Mouse (Mus musculus) intestine, postnatal 0 days (tissue): ENCODE measurements around the gene Aar2. TPM values are rescaled to one million over a fixed set of nuclear protein-coding genes. Genes with fewer than 3 reads are reported as not detected.

Source experiments
- ATAC-seq: fragments of 200-750 bp; cut with Nextera tagmentation; 2 replicates; pipeline ENCODE4 v1.8.0; 2017; ENCODE audit warnings: mild to moderate bottlenecking, moderate TSS enrichment, moderate library complexity
- H3K27ac ChIP-seq: fragments of 300-500 bp; sonication (generic); 2 replicates; pipeline ENCODE4 v1.5.1; 2014; ENCODE audit warnings: mild to moderate bottlenecking, low read depth, low read length, moderate library complexity
- H3K27me3 ChIP-seq: fragments of 300-500 bp; sonication (generic); replicated peaks from 2 replicates; pipeline ENCODE4 v1.6.1; 2014; ENCODE audit warnings: low read length, mixed read lengths; ENCODE audit not compliant: control insufficient read depth, insufficient read depth
- H3K36me3 ChIP-seq: fragments of 300-500 bp; sonication (generic); 2 replicates; pipeline ENCODE4 v1.6.1; 2014; ENCODE audit warnings: mild to moderate bottlenecking, moderate library complexity; ENCODE audit not compliant: control insufficient read depth, insufficient read depth
- H3K4me1 ChIP-seq: fragments of 300-500 bp; sonication (generic); replicated peaks from 2 replicates; pipeline ENCODE4 v1.6.1; 2014; ENCODE audit warnings: antibody characterized with exemption, low read length, mixed read lengths; ENCODE audit not compliant: control insufficient read depth, insufficient read depth
- H3K4me2 ChIP-seq: fragments of 300-500 bp; sonication (generic); replicated peaks from 2 replicates; pipeline ENCODE4 v1.6.1; 2014; ENCODE audit warnings: low read depth, mild to moderate bottlenecking, moderate library complexity
- H3K4me3 ChIP-seq: fragments of 300-500 bp; sonication (generic); 2 replicates; pipeline ENCODE4 v1.5.1; 2014; ENCODE audit warnings: low read depth, low read length
- H3K9ac ChIP-seq: fragments of 300-500 bp; sonication (generic); 2 replicates; pipeline ENCODE4 v1.6.1; 2014; ENCODE audit warnings: mild to moderate bottlenecking, low read depth, low read length
- H3K9me3 ChIP-seq: fragments of 300-500 bp; sonication (generic); 2 replicates; pipeline ENCODE4 v1.6.1; 2016; ENCODE audit warnings: mixed run types; ENCODE audit not compliant: control insufficient read depth
- CTCF ChIP-seq: sonication (generic); IDR thresholded peaks from 2 replicates; pipeline ENCODE4 v1.5.1; 2016; ENCODE audit warnings: low read depth, mild to moderate bottlenecking, control low read depth, antibody characterized with exemption, moderate library complexity
- WGBS: fragments of 180-500 bp; shearing (Covaris S2); extraction: QIAGEN DNeasy Blood & Tissue Kit; methylation state at CpG from one replicate; pipeline ENCODE4 v1.1.7; 2014; 5-methylcytosine and 5-hydroxymethylcytosine counted together
- polyA plus RNA-seq: library from polyadenylated mRNA; unstranded; fragments of >200 nt; fragmentation: Nextera tagmentation; extraction: Ambion mirVana; gene quantifications from 2 replicates; pipeline ENCODE4 v1.2.1, GENCODE M21; 2015

The Aar2 gene
- polyA plus RNA-seq, 1 experiment from 2014 or later: 25.4 TPM

GRCm38 (mm10) chr2:156584797-156585471 is 37.5 kb downstream of the Aar2 start:
- Histone ChIP-seq H3K27ac (no peak overlapping the region), H3K4me1 (no peaks in the 10 kb centered on the region), H3K9me3 (no peaks in the 10 kb centered on the region), H3K9ac (no peak overlapping the region), H3K36me3 (no peaks in the 10 kb centered on the region), H3K4me3 (no peak overlapping the region), H3K4me2 (no peak overlapping the region), H3K27me3 (no peaks in the 10 kb centered on the region)
- ATAC-seq: no peak
- WGBS: 56% methylated on average over 14 of the region's 14 CpGs
- no peak for TF ChIP-seq CTCF

- Histone ChIP-seq H3K27ac (no peak overlapping the region), H3K4me2 (no peak overlapping the region), H3K4me1 (no peaks in the 10 kb centered on the region), H3K9me3 (no peaks in the 10 kb centered on the region), H3K9ac (no peak overlapping the region), H3K4me3 (no peak overlapping the region), H3K27me3 (no peaks in the 10 kb centered on the region), H3K36me3 (no peaks in the 10 kb centered on the region)
- TF ChIP-seq CTCF: no peak
- no peak for ATAC-seq
- WGBS: 87% methylated on average over 9 of the region's 9 CpGs
Observed at GRCm38 (mm10) chr2:156589481-156589880, 42.1 kb downstream of the Aar2 start.

- Histone ChIP-seq H3K4me3 (no peak overlapping the region), H3K9ac (no peak overlapping the region), H3K36me3 (no peaks in the 10 kb centered on the region), H3K4me1 (no peaks in the 10 kb centered on the region), H3K9me3 (no peaks in the 10 kb centered on the region), H3K27me3 (no peaks in the 10 kb centered on the region), H3K4me2 (no peak overlapping the region), H3K27ac (no peak overlapping the region)
- 67% methylated on average over 15 of the region's 15 CpGs for WGBS
- TF ChIP-seq CTCF: no peak
- no peak for ATAC-seq
Observed at GRCm38 (mm10) chr2:156594987-156595490, 47.7 kb downstream of the Aar2 start.

- no peak overlapping the region for H3K9ac ChIP-seq
- no peaks in the 10 kb centered on the region for H3K36me3 ChIP-seq
- no peaks in the 10 kb centered on the region for H3K9me3 ChIP-seq
- H3K27me3 ChIP-seq: no peaks in the 10 kb centered on the region
- no peak overlapping the region for H3K4me2 ChIP-seq
- ATAC-seq: no peak
- no peaks in the 10 kb centered on the region for H3K4me1 ChIP-seq
- 84% methylated on average over 7 of the region's 7 CpGs for WGBS
- H3K27ac ChIP-seq: no peak overlapping the region
- TF ChIP-seq CTCF: no peak
- H3K4me3 ChIP-seq: no peak overlapping the region
Observed at GRCm38 (mm10) chr2:156602581-156602980, 55.2 kb downstream of the Aar2 start.

- ATAC-seq: no peak
- Histone ChIP-seq H3K9ac (no peak overlapping the region), H3K4me3 (no peak overlapping the region), H3K9me3 (no peaks in the 10 kb centered on the region), H3K27ac (no peak overlapping the region), H3K4me1 (no peaks in the 10 kb centered on the region), H3K4me2 (no peak overlapping the region), H3K27me3 (no peaks in the 10 kb centered on the region), H3K36me3 (no peaks in the 10 kb centered on the region)
- TF ChIP-seq CTCF: no peak
- WGBS: 57% methylated on average over 9 of the region's 9 CpGs
Observed at GRCm38 (mm10) chr2:156603671-156604070, 56.3 kb downstream of the Aar2 start.

GRCm38 (mm10) chr2:156605144-156605543 is 57.8 kb downstream of the Aar2 start:
- Histone ChIP-seq H3K27me3 (no peaks in the 10 kb centered on the region), H3K4me1 (no peaks in the 10 kb centered on the region), H3K27ac (no peak overlapping the region), H3K9me3 (no peaks in the 10 kb centered on the region), H3K4me3 (no peak overlapping the region), H3K9ac (no peak overlapping the region), H3K4me2 (no peak overlapping the region), H3K36me3 (no peaks in the 10 kb centered on the region)
- TF ChIP-seq CTCF: no peak
- WGBS: 46% methylated on average over 3 of the region's 3 CpGs
- no peak for ATAC-seq

- Histone ChIP-seq H3K9ac (no peak overlapping the region), H3K4me3 (no peak overlapping the region), H3K9me3 (no peaks in the 10 kb centered on the region), H3K36me3 (no peaks in the 10 kb centered on the region), H3K27me3 (no peaks in the 10 kb centered on the region), H3K4me2 (no peak overlapping the region), H3K4me1 (no peaks in the 10 kb centered on the region), H3K27ac (no peak overlapping the region)
- no peak for TF ChIP-seq CTCF
- WGBS: 70% methylated on average over 5 of the region's 5 CpGs
- no peak for ATAC-seq
Observed at GRCm38 (mm10) chr2:156605971-156606370, 58.6 kb downstream of the Aar2 start.
